Mouse (Mus musculus) thymus, adult 2 months (tissue): ENCODE measurements around the gene Rbm28.

Experiments
- CTCF ChIP-seq: fragments of 200-500 bp; IDR thresholded peaks from 2 replicates; pipeline ENCODE4 v1.5.1; 2012; ENCODE audit warnings: mild to moderate bottlenecking, control low read depth, low read length, moderate library complexity, borderline replicate concordance; ENCODE audit not compliant: control insufficient read depth, poor library complexity, insufficient read depth; ENCODE audit errors: extremely low read depth
- POLR2A ChIP-seq: fragments of 200-500 bp; IDR thresholded peaks from 2 replicates; pipeline ENCODE4 v1.6.1; 2012; ENCODE audit warnings: mild to moderate bottlenecking, low read length, control low read depth, moderate library complexity; ENCODE audit not compliant: control insufficient read depth, poor library complexity, insufficient read depth; ENCODE audit errors: extremely low read depth

DNA sequence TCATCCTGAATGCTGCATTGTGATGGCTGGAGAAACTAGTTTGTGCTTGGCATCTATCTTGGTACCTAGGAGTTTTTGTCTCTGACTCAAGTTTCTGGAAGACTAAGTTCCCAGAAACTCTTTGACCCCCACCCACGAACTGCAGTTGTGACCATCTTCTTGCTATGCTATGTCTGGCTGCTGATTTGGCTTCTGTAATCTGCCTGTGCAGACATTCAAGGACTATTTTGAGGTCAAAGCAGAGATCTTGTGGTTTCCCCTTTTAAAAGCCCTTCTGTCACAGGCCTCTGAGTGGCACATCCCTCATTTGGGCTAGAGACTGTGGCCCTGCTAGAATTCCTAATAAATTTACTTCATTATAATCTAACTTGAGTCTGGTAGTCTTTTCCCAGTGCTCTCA lies 23.1 kb upstream of the Rbm28 start:
- TF ChIP-seq POLR2A (no peak), CTCF (no peak)
